Mouse (Mus musculus): Measurements from ENCODE around the gene 4930503B20Rik.

Gene 4930503B20Rik

GRCm38 (mm10) chr3:146599198-146599900 is 51.8 kb downstream of the 4930503B20Rik start:
- no peak for DNase-seq (ENCODE audit: low read depth)

GRCm38 (mm10) chr3:146598411-146598810 is 52.7 kb downstream of the 4930503B20Rik start:
- DNase-seq (ENCODE audit: low read depth): no peak

- no peak for DNase-seq (ENCODE audit: low read depth)
These were observed 54.3 kb downstream of the 4930503B20Rik start for GRCm38 (mm10) chr3:146596864-146597263.

- DNase-seq (ENCODE audit: low read depth): no peak
These were observed 54.7 kb downstream of the 4930503B20Rik start for GRCm38 (mm10) chr3:146596387-146596786.

- no peak for DNase-seq (ENCODE audit: low read depth)
These were observed 55.7 kb downstream of the 4930503B20Rik start for GRCm38 (mm10) chr3:146595440-146595839.

Data from induced T-regulatory cell, adult 2 months (primary cell).